Mouse (Mus musculus): ENCODE data around the gene Bcl7b.

Bcl7b gene

DNA sequence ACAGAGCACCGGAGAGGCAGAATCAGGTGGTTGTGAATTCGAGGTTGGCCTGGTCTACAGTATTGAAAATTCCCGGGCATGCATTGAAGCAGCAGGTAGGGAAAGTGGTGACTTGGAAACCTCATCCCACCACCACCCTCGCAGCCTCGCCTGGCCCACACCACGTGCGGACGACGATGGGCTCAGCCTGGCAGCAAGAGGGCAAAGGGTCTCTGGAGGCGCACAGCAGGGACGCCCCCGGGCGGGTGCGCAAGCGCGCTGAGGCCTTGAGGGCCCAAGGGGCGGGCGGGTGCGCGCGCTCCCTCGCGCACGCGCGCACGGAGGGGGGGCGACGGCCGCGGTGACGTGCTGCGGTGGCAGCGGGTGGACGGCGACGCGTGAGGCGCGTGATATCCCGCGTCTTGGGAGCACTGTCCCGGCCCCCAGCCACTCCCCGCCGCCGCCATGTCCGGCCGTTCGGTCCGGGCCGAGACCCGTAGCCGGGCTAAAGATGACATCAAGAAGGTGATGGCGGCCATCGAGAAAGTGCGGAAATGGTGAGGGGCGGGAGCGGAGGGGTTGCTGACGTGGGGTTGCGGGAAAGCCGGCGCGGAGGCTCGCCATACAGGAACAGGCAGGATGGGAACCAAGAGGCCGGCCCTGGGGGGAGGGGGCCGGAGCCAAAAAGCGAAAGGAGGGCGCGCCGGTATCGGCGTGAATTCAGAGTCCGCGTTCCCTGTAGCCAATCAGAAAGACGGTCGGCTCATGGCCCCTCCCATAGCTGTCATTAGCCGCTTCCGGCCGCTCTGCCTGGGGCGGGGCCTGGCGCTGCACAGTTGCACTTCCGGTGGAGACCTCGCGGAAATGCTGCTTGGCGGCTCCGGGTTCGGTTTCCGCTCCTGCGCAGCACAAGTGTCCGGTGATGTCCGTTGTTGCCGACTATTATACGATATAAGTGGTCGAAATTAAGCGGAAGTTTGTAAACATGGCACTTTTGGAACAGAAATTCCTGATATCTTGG is at the start of gene Bcl7b:
TSS of gene Bcl7b (plus strand) at position 221 of the 1,000 bp plus-strand sequence.
- peak; percentile 95 for DNase-seq

DNA sequence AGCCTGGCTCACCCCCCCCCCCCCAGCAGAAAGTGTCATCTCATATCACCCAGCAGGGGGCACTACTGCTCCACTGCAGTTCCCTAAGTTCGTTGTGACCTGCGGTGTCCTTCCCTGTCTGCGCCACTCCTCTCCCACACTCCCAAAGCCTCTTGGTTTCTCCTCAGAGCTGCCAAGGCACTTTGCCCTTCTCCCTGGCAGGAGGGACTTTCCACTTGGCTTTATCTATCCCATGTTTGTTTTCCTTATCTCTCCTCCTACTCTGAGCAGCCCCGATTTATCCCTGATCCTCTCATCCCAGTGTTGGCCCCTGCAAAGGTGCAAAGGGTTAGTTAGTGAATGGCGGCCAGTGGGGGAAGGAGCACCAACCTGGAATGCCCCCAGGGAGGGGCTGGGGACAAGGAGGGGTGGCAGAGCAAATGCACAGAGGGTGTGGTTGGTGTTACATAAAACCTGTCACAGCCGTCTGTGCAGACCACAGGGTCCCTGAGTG is 49.4 kb upstream of the Bcl7b start:
- peak; percentile 75 for DNase-seq

DNA sequence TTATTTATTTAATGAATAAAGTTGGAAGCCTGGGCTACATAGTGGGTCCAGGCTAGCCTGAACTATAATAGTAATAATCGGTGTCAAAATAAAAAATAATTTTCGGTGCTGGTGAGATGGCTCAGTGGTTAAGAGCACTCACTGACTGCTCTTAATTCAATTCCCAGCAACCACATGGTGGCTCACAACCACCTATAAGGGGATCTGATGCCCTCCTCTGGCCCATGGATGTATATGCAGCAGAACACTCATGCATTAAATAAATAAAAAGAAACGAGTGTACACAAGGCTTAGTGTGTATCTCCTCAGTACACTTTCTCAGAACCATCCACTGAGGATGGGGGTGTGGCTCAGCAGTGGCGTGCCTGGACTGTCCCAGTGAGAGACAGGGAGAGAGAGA is 47.3 kb upstream of the Bcl7b start:
- DNase-seq: no peak

DNA sequence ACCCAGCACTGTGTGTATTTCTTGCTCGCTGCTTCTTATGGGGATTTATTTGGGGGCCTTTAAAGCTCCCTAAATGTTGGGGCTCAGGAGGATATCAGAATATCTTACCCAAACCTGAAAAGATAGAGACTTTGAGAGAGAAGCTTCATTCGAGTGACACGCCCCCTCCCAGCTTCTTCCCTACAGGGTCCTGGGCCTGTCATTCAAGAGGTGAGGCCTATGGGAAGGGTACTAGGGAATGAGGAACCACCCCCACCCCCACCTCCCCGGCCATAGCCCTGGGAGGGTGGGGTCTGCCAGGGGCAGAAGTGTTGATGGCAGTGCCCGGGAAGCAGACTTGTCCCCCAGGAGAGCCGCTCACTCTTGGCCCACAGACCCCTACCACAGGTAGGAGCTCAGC is 42.0 kb upstream of the Bcl7b start:
- no peak for DNase-seq

DNA sequence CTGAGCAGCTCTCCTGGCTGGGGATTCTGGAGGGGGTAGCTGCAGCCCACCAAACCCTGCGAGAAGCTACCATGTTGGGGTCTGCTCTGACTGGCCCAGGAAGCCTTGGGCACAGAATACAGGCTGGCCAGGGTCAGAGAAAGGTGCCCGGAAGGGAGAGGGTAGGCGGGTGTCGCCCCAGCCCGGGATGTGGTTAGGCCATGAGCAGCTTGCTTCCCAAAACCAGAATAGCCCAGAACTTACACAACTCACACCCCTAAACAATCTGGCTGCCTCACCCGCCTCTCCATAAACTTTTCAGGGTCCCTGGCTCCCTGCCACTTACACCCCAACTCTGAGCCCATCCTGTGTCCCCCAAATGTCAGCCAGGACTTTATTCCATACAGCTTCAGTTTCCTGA is 40.4 kb upstream of the Bcl7b start:
- DNase-seq: no peak

DNA sequence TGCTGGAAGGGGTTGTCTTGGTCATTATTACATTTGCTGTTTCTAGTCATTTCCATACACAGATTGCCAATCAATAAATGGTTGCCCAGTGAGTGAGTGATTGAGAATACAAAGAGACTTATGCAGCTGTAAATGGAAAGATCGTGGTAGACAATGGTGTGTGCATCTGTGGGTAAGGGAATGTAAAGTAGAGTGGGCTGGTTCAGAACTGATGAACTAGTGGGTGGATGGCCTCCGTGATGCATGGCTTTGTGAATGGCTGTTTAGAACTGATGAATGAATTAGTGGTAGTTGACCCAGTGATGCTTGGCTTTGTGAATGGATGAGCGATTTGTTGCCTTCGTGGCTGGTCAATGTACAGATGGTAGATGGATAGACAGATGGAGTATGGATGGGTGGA is 38.3 kb upstream of the Bcl7b start:
- no peak for DNase-seq

- DNase-seq: peak; percentile 88
Observed at GRCm38 (mm10) chr5:135133736-135134405, 34.2 kb upstream of the Bcl7b start.

- DNase-seq: peak; percentile 71
Observed at GRCm38 (mm10) chr5:135134534-135134933, 33.5 kb upstream of the Bcl7b start.

- DNase-seq: no peak
Observed at GRCm38 (mm10) chr5:135139881-135140280, 28.2 kb upstream of the Bcl7b start.

DNA sequence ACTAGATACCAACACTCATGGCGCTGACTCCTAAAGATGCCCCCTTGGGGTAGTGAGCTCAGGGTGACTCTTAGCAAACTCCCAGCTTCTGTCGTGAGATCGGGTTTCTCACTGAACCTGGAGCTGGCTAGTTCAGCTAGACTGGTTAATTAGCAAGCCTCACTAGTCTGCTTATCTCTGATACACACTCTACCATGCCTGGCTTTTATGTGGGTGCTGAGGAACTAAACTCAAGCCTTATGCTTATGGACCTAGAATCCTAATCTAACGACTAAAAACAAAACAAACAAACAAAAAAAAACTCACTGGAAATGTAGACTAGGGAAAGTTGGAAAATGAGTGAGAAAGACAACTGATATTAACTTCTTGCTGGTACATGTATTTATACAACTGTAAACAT is 23.6 kb upstream of the Bcl7b start:
- no peak for DNase-seq

DNA sequence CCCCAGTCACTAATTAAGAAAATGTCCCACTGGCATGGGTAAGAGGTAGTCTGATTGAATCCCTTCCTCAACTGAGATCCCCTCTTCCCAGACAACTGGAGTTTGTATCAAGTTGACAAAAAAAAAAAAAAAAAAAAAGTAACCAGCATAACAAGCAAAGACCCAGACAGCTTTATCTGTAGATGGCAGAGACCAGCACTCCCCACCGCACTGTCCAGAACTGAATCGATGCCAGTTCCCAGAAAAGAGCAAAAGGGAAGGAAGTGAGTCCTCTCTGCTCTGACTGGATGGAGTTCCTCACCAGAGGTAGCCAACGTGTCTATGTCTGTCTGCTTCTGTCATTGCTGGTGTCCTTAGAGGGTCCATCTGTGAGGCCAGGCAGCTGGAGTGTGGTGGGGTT is 22.6 kb upstream of the Bcl7b start:
- no peak for DNase-seq

GRCm38 (mm10) chr5:135145955-135146354 is 22.1 kb upstream of the Bcl7b start:
- DNase-seq: no peak

- no peak for DNase-seq
Observed at GRCm38 (mm10) chr5:135148715-135149052, 19.4 kb upstream of the Bcl7b start.

GRCm38 (mm10) chr5:135149053-135149819 is 18.8 kb upstream of the Bcl7b start, which contains the start of gene Tbl2:
Tbl2 (plus strand) TSS chr5:135149657.
- DNase-seq: peak; percentile 99

- DNase-seq: no peak
Observed at GRCm38 (mm10) chr5:135149820-135150178, 18.3 kb upstream of the Bcl7b start.

- DNase-seq: peak; percentile 47
Observed at GRCm38 (mm10) chr5:135156496-135156895, 11.6 kb upstream of the Bcl7b start.

GRCm38 (mm10) chr5:135161221-135161620 is 6.9 kb upstream of the Bcl7b start:
- no peak for DNase-seq

- DNase-seq: no peak
Observed at GRCm38 (mm10) chr5:135161650-135162049, 6.4 kb upstream of the Bcl7b start.

DNA sequence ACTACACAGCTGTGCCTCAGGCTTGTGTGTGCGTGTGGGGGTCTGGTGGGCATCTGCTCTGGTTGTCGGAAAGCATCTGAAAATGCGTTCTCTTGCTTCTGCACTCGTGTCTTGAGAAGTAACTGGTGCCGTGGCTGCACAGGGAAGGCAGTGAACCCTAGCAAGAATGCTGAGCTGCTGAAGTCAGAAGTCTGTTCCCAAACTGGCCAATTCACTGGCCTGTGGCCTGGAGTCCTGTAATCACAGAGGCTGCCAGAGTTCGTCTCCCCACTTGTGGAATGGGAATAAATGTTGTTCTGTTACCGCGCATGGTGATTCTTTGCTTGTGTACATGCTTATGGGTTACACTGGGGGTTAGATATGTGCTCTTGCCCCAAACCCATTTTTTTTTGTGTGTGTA is 5.7 kb upstream of the Bcl7b start:
- no peak for DNase-seq

DNA sequence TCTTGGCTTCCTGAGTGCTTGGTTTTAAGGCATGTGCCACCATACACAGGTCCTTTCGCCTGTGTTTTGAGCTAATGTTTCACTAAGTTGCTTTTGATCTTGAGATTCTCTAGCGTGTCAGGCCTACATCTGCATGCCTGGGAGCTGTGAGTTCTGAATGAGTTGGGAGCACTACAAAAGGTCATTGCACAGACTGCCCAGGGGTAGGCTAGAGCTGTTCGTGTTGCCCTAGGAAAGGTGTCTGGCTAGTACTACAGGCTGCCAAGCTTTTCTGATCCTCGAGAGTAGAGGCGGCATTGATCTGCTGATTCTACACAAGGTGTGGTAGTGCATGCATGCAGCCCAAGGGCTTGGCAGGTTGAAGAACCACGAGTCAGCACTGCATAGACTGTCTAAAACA is 5.3 kb upstream of the Bcl7b start:
- DNase-seq: no peak

DNA sequence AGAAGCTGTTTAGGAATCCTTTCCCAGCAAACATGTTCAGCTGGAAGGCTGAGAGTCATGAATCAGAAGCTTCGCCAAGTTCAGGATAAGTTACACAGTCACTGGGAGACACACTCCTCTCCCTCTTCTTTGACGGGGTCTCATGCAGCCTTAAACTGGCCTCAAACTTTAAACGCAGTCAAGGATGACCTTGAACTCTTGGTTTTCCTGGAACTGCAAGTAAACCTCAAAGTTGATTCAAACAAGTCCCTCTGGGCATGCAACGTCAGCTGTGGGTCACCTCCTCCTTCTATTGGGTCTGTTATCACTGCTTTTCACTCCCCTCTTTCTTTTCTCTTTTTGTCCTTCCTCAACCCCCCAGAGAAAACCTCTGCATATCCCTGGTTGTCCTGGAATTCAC is 1.2 kb upstream of the Bcl7b start:
- no peak for DNase-seq

DNA sequence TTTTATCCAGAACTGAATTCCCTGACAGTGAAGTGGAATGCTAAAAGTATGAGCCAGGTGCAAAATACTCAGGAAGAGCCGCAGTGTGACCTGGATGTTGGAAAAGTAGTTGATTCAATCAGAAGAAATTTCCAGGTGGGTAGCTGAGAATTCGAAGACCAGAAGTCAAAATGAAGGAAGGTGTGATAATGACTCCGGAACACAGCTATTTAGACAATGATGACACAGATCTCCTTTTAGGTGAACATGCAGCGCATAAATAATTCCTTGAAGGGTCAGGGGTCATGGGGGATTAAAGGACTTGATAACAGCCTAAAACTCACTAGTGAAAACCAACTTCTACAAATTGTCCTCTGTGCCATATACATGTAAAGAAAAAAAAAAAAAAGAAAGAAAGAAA is 614 bp upstream of the Bcl7b start:
- DNase-seq: no peak

GRCm38 (mm10) chr5:135169479-135169878 is 1.4 kb downstream of the Bcl7b start:
- DNase-seq: no peak

All from thymus, postnatal 4 days (tissue).